Mouse (Mus musculus): ENCODE results near the gene Iqsec1. TPM values are rescaled to one million over a fixed set of nuclear protein-coding genes. Genes with fewer than 3 reads are reported as not detected.
A peak's percentile ranks its signal among the peaks of the same experiment; 100 is the strongest.
"Not testable (repeated sequence)": the region's sequence is repeated elsewhere in the genome, so short reads cannot be mapped to it uniquely, and the experiment has no call there.

Gene Iqsec1
- total and polyA plus RNA-seq, 2 experiments from 2014 or later: 12.0 to 93.7 TPM

DNA sequence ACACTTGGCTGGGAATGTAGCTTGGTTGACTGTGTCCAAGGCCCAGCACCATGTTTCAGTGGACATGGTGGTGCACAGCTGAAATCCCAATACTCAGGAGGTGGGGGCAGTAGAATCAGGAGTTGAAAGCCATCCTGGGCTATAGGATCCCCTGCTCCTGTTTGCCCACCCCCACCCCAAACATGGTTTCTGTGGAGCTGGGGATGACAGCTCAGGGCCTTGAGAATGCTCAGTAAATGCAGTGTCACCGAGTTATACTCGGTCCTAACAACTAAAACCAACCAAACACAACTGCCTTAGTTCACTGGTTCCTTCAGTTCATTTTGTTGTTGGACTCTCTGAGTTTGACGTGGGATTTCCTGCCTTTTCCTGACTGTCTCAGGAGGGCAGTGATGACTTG, 345.4 kb downstream of the Iqsec1 start:
- no peaks in the 10 kb centered on the region for H3K9me3 ChIP-seq (replicated peaks; ENCODE audit: control insufficient read depth, low read length)
- H3K27ac ChIP-seq (ENCODE audit: low read depth): no peak overlapping the region
- ATAC-seq (ENCODE audit: insufficient read depth, low read depth) (no peak), DNase-seq (ENCODE audit: low spot score) (no peak)
- H3K4me2 ChIP-seq (ENCODE audit: low read depth, low read length): no peak overlapping the region
- WGBS: 72% methylated on average over 3 of the region's 3 CpGs
- H3K4me1 ChIP-seq (ENCODE audit: control insufficient read depth, insufficient read depth): no peaks in the 10 kb centered on the region
- H3K27me3 ChIP-seq (ENCODE audit: control insufficient read depth, insufficient read depth, low read length): no peaks in the 10 kb centered on the region
- H3K4me3 ChIP-seq (ENCODE audit: low read depth, low read length): no peak overlapping the region
- no peak overlapping the region for H3K9ac ChIP-seq (replicated peaks; ENCODE audit: low read depth, low read length)
- TF ChIP-seq EP300 (IDR thresholded peaks at IDR 0.05; ENCODE audit: low read depth) (no peak), CTCF (IDR thresholded peaks at IDR 0.05; ENCODE audit: low read depth) (no peak)
- peaks cover 32% of the 10 kb centered on the region for H3K36me3 ChIP-seq (replicated peaks; ENCODE audit: control insufficient read depth, insufficient read depth, low read length)

GRCm38 (mm10) chr6:90635611-90636010, 352.9 kb downstream of the Iqsec1 start:
- H3K4me3 ChIP-seq (ENCODE audit: low read depth, low read length): no peak overlapping the region
- no peaks in the 10 kb centered on the region for H3K9me3 ChIP-seq (replicated peaks; ENCODE audit: control insufficient read depth, low read length)
- no peak overlapping the region for H3K9ac ChIP-seq (replicated peaks; ENCODE audit: low read depth, low read length)
- ATAC-seq (ENCODE audit: insufficient read depth, low read depth) (no peak), DNase-seq (ENCODE audit: low spot score) (no peak)
- H3K4me2 ChIP-seq (ENCODE audit: low read depth, low read length): no peak overlapping the region
- TF ChIP-seq CTCF (IDR thresholded peaks at IDR 0.05; ENCODE audit: low read depth) (no peak), EP300 (IDR thresholded peaks at IDR 0.05; ENCODE audit: low read depth) (no peak)
- no peaks in the 10 kb centered on the region for H3K4me1 ChIP-seq (ENCODE audit: control insufficient read depth, insufficient read depth)
- peaks cover 19% of the 10 kb centered on the region; the same call in 1 of the 2 replicates for H3K36me3 ChIP-seq (replicated peaks; ENCODE audit: control insufficient read depth, insufficient read depth, low read length)
- H3K27me3 ChIP-seq (ENCODE audit: control insufficient read depth, insufficient read depth, low read length): no peaks in the 10 kb centered on the region
- 76% methylated on average over 3 of the region's 3 CpGs for WGBS
- no peak overlapping the region for H3K27ac ChIP-seq (ENCODE audit: low read depth)

DNA sequence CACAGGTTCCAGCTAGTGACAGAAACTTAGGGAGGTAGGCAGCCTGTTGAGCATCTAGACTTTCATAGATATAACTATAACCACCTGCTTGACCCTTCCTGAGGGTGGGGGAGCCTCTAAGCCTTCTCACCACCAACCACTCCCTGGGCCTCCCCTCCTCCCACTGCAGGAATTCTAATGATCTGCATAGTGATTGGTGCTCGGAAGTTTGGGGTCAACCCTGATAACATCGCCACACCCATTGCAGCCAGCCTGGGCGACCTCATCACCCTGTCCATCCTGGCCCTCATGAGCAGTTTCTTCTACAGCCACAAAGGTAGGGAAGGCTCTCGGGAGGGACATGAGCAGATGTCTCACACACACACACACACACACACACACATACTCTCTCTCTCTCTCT, 353.4 kb downstream of the Iqsec1 start:
- Histone ChIP-seq H3K9ac (replicated peaks; ENCODE audit: low read depth, low read length) (no peak overlapping the region), H3K27ac (ENCODE audit: low read depth) (no peak overlapping the region), H3K4me1 (ENCODE audit: control insufficient read depth, insufficient read depth) (no peaks in the 10 kb centered on the region), H3K36me3 (replicated peaks; ENCODE audit: control insufficient read depth, insufficient read depth, low read length) (peaks cover 24% of the 10 kb centered on the region; the same call in 1 of the 2 replicates), H3K27me3 (ENCODE audit: control insufficient read depth, insufficient read depth, low read length) (no peaks in the 10 kb centered on the region), H3K4me3 (ENCODE audit: low read depth, low read length) (no peak overlapping the region), H3K9me3 (replicated peaks; ENCODE audit: control insufficient read depth, low read length) (no peaks in the 10 kb centered on the region), H3K4me2 (ENCODE audit: low read depth, low read length) (no peak overlapping the region)
- WGBS: 54% methylated on average over 4 of the region's 4 CpGs
- ATAC-seq (ENCODE audit: insufficient read depth, low read depth) (no peak), DNase-seq (ENCODE audit: low spot score) (no peak)
- TF ChIP-seq CTCF (IDR thresholded peaks at IDR 0.05; ENCODE audit: low read depth) (no peak), EP300 (IDR thresholded peaks at IDR 0.05; ENCODE audit: low read depth) (no peak)

- not testable (repeated sequence) for H3K27me3 ChIP-seq (ENCODE audit: control insufficient read depth, insufficient read depth, low read length); DNase-seq (ENCODE audit: low spot score); H3K27ac ChIP-seq (ENCODE audit: low read depth); H3K4me2 ChIP-seq (ENCODE audit: low read depth, low read length); H3K4me3 ChIP-seq (ENCODE audit: low read depth, low read length); H3K9me3 ChIP-seq (replicated peaks; ENCODE audit: control insufficient read depth, low read length); ATAC-seq (ENCODE audit: insufficient read depth, low read depth); H3K9ac ChIP-seq (replicated peaks; ENCODE audit: low read depth, low read length); H3K4me1 ChIP-seq (ENCODE audit: control insufficient read depth, insufficient read depth)
- 78% methylated on average over 3 of the region's 3 CpGs for whole genome bisulfite sequencing
- peaks cover 15% of the 10 kb centered on the region; the same call in 1 of the 2 replicates for H3K36me3 ChIP-seq (replicated peaks; ENCODE audit: control insufficient read depth, insufficient read depth, low read length)
- TF ChIP-seq CTCF (IDR thresholded peaks at IDR 0.05; ENCODE audit: low read depth): peak; percentile 31
Measured at GRCm38 (mm10) chr6:90632526-90632925, 356.0 kb downstream of the Iqsec1 start.

GRCm38 (mm10) chr6:90630427-90630826, 358.1 kb downstream of the Iqsec1 start:
- Histone ChIP-seq H3K27me3 (ENCODE audit: control insufficient read depth, insufficient read depth, low read length) (no peaks in the 10 kb centered on the region), H3K27ac (ENCODE audit: low read depth) (no peak overlapping the region), H3K9ac (replicated peaks; ENCODE audit: low read depth, low read length) (no peak overlapping the region), H3K4me2 (ENCODE audit: low read depth, low read length) (no peak overlapping the region), H3K4me1 (ENCODE audit: control insufficient read depth, insufficient read depth) (no peaks in the 10 kb centered on the region), H3K4me3 (ENCODE audit: low read depth, low read length) (no peak overlapping the region), H3K9me3 (replicated peaks; ENCODE audit: control insufficient read depth, low read length) (no peaks in the 10 kb centered on the region), H3K36me3 (replicated peaks; ENCODE audit: control insufficient read depth, insufficient read depth, low read length) (peaks cover 24% of the 10 kb centered on the region)
- 91% methylated on average over 7 of the region's 7 CpGs for WGBS
- DNase-seq (ENCODE audit: low spot score) (no peak), ATAC-seq (ENCODE audit: insufficient read depth, low read depth) (no peak)
- TF ChIP-seq EP300 (IDR thresholded peaks at IDR 0.05; ENCODE audit: low read depth): no peak
- TF ChIP-seq CTCF (IDR thresholded peaks at IDR 0.05; ENCODE audit: low read depth): no peak

- ATAC-seq (ENCODE audit: insufficient read depth, low read depth): no peak
- H3K27me3 ChIP-seq (ENCODE audit: control insufficient read depth, insufficient read depth, low read length): no peaks in the 10 kb centered on the region
Measured at GRCm38 (mm10) chr6:90629506-90629905, 359.0 kb downstream of the Iqsec1 start.

More at GRCm38 (mm10) chr6:90629506-90629905, 359.0 kb downstream of the Iqsec1 start:
- Histone ChIP-seq H3K36me3 (replicated peaks; ENCODE audit: control insufficient read depth, insufficient read depth, low read length) (peaks cover 29% of the 10 kb centered on the region), H3K4me2 (ENCODE audit: low read depth, low read length) (no peak overlapping the region), H3K27ac (ENCODE audit: low read depth) (no peak overlapping the region), H3K4me3 (ENCODE audit: low read depth, low read length) (no peak overlapping the region), H3K9me3 (replicated peaks; ENCODE audit: control insufficient read depth, low read length) (no peaks in the 10 kb centered on the region), H3K4me1 (ENCODE audit: control insufficient read depth, insufficient read depth) (0 out of 2 replicates have a peak, but pooled peaks cover 4% of the 10 kb centered on the region), H3K9ac (replicated peaks; ENCODE audit: low read depth, low read length) (no peak overlapping the region)
- TF ChIP-seq CTCF (IDR thresholded peaks at IDR 0.05; ENCODE audit: low read depth) (no peak), EP300 (IDR thresholded peaks at IDR 0.05; ENCODE audit: low read depth) (no peak)
- no peak for DNase-seq (ENCODE audit: low spot score)
- 84% methylated on average over 6 of the region's 6 CpGs for WGBS

Measured in heart, postnatal 0 days (tissue).